Mouse (Mus musculus): ENCODE measurements around the gene 1700018B08Rik.

The 1700018B08Rik gene

DNA sequence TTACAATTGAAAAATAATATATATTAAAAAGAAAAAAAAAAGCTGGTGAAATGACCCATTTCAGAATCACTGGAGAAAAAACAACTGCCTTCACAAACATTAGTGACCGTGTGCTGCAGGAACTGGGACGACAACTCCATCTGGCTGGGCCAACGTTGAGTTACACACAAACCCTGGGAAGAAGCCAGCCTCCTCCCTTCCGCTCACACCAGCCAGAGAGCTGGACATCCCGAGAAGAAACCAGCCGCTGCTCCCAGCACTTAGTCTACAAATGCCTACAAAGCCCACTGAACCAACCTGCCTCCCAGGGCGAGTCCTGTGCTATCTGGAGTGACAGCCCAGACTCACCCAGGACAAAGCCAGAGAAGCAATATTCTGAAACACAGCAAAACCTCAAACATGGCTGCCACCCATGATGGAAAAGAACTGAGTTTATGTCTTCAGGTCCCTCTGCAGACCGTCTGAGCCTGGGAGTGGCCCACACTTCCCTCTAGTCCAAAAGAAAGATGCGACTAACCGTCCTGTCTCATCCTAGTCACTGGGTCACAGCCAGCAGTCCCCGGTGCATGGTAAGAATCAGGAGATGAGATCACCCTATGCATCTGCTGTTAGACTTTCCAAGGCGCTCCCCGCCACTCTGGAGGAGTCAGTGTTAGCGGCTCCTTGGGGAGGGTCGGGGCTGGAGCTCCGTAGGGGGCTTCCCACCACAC, 17.7 kb upstream of the 1700018B08Rik start:
- no peak for DNase-seq

DNA sequence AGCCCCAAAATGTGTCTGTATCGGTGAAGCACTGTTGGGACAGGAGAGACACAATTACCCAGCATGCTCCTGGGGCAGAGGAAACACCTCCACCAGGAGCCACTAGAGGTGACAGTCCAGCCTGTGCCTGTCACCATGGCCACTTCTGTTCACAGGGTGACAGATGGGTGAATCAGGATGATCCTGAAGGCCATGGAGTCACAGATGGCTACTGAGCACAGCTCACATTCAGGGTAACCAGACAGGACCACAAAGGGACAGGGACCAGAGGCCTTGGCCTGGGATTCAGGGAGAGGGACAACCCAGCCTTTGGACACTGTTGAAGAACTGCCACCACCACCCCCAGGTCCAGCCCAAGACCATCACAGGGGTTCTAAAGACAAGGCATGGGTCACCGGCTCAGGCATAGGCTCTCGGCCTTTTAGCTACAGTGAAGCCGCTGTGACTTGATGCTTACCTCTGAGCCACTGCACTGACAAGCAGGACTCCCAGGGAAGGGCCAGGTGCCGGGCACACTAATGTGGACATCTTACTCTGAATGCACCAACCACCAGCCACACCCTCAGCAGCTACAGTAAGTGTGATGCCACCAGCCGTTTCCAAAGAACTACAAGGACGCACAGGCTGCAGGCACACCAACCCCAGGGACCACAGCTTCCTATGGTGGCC, 16.4 kb upstream of the 1700018B08Rik start:
- DNase-seq = no peak

DNA sequence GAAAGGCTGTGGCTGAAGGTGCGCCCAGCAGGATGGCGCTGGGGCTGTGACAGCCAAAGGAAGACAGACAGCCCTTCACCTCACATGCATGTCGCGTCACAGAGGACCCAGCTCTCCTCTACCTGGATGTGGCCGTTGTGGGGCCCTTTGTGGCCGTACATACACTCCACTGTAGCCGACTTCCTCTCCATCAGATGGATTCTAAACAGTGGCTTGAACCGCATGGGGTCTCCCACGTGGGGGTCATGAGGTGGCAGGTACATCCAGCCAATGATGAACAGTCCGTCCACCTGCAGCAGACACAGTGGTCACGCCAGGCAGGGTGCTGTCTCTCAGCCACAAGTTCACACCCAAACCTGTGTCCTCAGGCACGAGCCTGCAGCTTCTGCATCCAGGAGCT, 15.7 kb upstream of the 1700018B08Rik start:
- DNase-seq = no peak

GRCm38 (mm10) chr8:121558538-121558937, 14.4 kb upstream of the 1700018B08Rik start:
- DNase-seq = no peak

- no peak for DNase-seq
Observed at GRCm38 (mm10) chr8:121557746-121558145, 13.6 kb upstream of the 1700018B08Rik start.

GRCm38 (mm10) chr8:121553831-121554475, 9.8 kb upstream of the 1700018B08Rik start:
- no peak for DNase-seq

DNA sequence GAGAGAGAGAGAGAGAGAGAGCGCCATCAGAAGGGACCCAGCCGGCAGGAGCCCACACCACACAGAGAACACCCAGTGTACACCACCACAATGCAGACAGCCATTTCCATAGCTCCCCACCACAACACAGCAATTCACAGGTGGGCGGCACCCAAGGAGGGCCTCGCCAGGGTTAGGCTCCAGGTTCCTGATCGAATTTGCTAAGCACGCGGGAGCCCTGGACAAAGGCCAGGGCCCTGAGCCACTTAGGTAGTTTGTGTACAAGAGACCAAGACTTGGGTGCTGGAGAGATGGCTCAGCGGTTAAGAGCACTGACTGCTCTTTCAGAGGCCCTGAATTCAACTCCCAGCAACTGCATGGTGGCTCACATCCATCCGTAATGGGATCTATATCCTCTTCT, 8.4 kb upstream of the 1700018B08Rik start:
- DNase-seq = no peak

DNA sequence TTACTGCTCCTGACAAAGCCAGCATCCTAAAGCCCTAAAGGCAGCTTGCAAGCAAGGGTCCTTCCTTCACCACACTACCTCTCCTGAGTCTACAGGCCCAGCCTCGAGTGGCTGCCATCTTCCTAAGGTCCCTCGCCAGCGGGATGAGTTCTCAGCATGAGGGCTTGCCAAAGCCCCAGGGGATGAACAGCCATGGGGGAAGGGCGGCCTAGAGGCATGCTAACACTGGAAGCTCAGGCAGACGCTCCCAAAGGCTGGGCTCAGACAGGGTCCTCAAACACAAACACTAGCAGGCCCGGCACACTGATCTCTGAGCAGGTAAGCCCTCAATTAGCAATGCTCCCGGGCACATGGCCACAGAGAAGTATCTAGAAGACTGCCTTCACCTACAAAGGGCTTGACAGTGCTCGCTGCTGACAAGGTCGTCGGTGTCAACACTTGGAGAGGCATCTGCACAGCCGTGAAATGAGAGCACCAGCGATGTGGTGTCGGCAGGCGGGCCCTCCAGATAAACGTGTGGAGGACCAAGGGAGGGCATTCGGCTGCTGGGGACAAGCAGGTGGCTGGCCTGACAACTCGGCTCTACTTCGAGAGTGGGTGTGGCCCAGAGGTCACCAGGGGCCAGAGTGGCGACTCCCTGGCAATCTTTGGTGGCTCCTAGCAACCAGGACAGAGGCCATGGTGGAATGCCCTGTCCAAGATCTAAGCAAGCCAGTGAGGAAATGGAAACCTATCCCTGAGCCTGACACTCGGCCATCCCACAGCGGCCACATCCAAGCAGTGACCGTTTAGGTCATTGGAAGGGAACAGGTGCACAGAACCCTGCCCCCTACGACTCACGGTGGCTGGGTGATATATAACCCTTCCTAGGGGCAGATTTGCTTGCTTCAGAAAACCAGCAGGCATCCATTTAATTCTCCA, 7.2 kb upstream of the 1700018B08Rik start:
- DNase-seq = no peak

DNA sequence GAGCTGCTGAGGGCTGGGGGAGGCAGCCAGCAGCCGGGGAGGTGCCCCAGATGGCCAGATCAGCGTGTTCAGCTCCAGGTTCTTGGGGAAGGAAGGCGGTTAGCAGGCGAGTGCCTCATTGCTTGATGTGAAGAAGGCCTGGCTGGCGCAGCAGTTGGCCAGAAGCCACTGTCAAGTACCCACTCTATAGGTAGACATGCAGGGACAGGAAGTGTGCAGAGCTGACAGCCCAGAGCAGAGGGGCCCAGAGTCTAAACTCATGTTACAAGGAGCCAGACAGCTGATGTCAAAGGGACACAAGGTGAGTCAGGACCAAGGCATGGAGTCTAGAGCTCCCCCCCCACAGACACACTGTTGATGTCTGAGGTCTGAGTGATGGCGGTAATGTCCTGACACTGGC, 5.9 kb upstream of the 1700018B08Rik start:
- no peak for DNase-seq

DNA sequence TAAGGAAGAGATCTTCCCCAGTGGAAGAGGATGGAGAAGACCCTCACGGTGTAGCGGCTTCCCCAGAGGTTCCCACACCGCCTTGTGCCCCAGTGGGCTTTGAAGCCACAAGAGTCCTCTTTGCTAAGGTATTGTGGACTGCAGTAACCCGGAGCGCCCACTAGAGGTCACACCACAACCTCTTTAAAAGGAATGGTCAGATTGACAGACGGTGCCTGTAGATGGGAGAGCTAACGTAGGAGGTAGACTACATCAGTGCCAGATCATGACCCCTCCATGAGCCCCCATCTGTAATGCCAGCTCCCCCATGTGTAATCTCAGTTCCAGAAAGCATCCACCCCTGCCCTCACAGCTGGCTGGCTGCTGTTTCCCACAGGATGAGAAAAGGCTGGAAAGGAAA, 3.0 kb upstream of the 1700018B08Rik start:
- DNase-seq = peak; percentile 59

GRCm38 (mm10) chr8:121544936-121545335, 816 bp upstream of the 1700018B08Rik start:
- no peak for DNase-seq

GRCm38 (mm10) chr8:121542901-121543300, 1.2 kb downstream of the 1700018B08Rik start:
- no peak for DNase-seq

DNA sequence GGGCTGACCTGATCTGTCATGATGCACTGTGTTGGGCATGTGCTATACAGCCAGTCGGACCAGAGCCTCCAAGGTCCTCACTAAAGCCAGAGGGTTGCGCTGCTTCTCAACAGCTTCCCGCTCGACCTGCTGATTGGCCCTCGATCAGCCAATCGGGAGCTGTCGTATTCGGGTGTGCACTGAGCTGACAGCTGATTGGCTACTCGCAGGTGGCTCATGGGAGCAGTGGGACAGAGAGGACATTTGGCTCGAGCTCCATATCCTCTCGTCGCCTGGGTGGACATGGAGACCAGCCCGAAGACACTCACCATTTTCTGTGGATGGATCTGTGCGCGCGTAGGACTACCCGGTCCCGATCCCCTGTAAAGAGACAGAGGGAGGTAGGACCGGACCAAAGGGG, 2.3 kb downstream of the 1700018B08Rik start:
- no peak for DNase-seq

DNA sequence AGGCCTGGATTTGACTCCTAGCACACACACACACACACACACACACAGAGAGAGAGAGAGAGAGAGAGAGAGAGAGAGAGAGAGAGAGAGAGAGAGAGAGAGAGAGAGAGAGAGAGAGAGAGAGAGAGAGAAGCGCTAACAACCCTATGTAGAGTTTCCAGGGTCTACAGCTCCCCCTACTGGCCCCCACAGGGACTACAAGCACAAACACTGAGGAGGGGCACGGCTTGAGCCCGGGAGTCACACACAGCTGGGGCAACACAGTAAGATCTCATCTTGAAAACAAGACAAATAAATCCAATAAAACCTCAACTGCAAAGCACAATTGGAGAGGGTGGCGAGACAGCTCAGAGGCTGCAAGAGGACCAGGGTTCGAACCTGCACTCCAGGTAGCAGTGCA, 11.7 kb downstream of the 1700018B08Rik start:
- no peak for DNase-seq

DNA sequence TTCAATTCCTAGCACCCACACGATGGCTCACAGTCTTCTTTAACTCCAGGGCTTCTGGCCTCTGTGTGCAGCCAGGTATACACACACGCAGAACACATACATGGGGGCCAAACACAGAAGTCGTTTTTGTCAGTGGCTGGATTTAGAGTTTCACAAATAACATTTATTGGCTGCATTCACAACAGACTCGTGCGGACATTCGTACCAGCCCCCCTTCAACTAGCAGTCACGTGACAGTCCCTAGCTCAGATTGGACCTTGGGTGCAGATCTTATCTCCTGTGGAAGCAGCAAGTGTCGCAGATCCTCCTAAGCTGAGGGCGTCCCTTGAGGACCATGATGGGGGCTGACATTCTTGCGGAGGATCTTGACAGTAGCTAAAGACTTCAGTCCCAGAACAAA, 13.5 kb downstream of the 1700018B08Rik start:
- DNase-seq = no peak

DNA sequence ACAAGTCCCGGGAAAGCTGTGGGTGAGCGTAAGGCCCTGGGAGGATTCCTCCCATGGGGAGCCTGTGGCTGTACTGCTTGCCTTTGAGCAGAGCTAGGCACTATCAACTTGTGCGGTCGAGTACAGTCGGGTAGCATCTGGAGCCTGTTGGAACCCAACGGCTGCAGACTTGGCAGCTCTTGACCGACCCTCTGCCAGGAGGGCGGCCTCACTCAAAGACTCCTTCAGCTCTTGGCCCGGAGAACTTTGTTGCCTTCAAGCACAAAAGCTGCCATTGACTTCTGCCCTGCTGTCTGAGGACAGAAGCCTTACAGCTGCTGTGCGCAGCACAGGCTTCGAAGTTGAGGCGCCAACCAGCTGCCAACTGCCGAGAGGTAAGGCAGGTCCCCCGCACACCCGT, 15.3 kb downstream of the 1700018B08Rik start:
- DNase-seq = no peak

DNA sequence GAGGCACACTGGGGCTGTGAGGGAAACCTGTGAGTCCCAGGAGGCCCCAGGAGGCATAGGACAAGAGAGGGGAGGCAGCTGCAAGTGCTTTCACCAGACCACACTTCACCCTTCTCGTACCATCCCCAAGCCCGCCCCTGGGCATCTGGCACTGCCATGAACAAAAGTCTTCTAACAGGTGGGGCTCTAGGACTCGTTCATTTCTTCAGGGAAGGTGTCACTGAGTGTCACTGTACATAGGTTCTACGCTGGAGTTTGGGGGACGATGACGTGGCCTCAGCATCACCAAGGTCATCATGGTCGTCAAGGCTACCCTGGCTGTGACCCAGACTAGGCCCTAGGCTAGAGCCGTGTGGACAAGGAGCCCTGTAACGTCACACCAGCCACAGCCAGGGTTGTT, 16.4 kb downstream of the 1700018B08Rik start:
- no peak for DNase-seq

DNA sequence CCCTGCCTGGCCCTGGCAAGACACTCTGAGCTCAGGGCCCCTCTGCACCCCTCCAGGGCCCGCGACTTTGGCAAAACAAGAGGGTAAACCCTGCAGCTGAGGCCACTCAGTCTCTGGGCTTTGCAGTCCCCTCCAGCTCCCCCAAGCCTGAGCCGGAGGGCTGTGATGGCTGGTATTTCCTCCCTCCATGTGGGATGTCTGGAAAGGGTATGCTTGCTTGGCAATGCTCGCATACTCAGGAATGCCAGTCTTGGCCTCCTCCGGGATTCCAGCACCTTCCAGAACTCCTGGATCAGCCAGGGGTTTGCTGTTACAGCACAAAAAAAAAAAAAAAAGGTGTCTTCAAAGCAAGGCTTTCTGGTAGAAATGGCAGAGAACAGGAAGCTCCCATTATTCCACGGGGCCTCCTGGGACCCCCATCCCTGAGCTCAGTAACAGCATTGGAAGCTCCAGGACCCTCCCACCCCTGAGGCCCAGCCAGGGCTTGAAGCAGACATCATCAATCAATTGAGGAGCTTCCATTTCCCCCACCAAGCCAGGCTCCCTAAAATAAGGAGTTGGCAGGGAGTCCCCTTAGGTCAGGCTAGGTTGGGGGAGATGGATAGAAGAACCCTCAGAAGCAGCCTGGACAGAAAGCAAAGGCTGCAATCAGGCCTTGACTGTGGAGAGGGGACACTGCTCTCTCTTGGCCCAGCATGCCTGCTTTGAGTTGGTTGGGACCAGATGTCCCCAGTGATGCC, 17.1 kb downstream of the 1700018B08Rik start:
- no peak for DNase-seq

- DNase-seq = no peak
Observed at GRCm38 (mm10) chr8:121525111-121525818, 18.9 kb downstream of the 1700018B08Rik start.

- peak; percentile 52 for DNase-seq
Observed at GRCm38 (mm10) chr8:121513429-121513828, 30.7 kb downstream of the 1700018B08Rik start.

GRCm38 (mm10) chr8:121511751-121512150, 32.4 kb downstream of the 1700018B08Rik start:
- DNase-seq = no peak

- no peak for DNase-seq
Observed at GRCm38 (mm10) chr8:121497621-121498020, 46.5 kb downstream of the 1700018B08Rik start.

Data from kidney, adult 11 months (tissue).